Mouse (Mus musculus) ES-Bruce4 (cell line): ENCODE data around the gene Kif17.

Experiments
- CTCF ChIP-seq: IDR thresholded peaks from one replicate; pipeline ENCODE4 v1.8.1; 2011; ENCODE audit warnings: low read depth, low read length
- EP300 ChIP-seq: IDR thresholded peaks from 2 replicates; pipeline ENCODE4 v1.6.1; 2011; ENCODE audit warnings: low read depth, low read length; ENCODE audit not compliant: insufficient read depth

GRCm38 (mm10) chr4:138348716-138349115 lies 98.5 kb downstream of the Kif17 start:
- TF ChIP-seq CTCF: no peak
- no peak for TF ChIP-seq EP300
